Mouse (Mus musculus): ENCODE data around the gene Mup7. TPM values are rescaled to one million over a fixed set of nuclear protein-coding genes. Genes with fewer than 3 reads are reported as not detected.
"Not testable (repeated sequence)": the region's sequence is repeated elsewhere in the genome, so short reads cannot be mapped to it uniquely, and the experiment has no call there.

Mup7 gene
- not detected in 2 replicates for polyA plus RNA-seq (2015; fragmentation: Nextera tagmentation; extraction: Ambion mirVana)

GRCm38 (mm10) chr4:60070375-60070774, at the start of gene Mup7:
TSS of gene Mup7 (minus strand) at chr4:60070475.
- H3K4me1 ChIP-seq; ATAC-seq (ENCODE audit: low FRiP score); H3K27me3 ChIP-seq (replicated peaks); H3K4me3 ChIP-seq (replicated peaks); H3K27ac ChIP-seq (replicated peaks); H3K36me3 ChIP-seq; H3K9ac ChIP-seq (replicated peaks); H3K9me3 ChIP-seq (replicated peaks); H3K4me2 ChIP-seq: not testable (repeated sequence)
- 75% methylated on average over 2 of the region's 2 CpGs for WGBS

DNA sequence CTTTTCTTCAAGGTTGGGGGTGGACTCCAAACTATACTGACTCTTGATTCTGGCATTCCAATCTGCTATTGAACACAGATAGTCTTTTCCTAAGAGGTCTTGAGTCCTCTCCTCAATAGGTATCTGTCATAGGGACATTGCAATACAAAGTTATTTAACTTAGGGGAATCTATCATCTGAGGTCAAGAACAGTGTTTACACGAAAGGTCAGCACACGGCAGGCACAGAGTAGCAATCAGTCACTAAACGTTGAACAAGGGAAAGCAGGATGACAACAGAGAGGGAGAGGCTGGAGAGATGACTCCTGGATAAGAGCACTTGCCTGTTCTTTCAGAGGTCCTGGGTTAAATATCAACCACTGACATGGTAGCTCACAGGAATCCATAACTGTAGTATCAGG, 9.6 kb upstream of the Mup7 start:
- ATAC-seq (ENCODE audit: low FRiP score); H3K4me1 ChIP-seq: not testable (repeated sequence)
- 77% methylated on average over 3 of the region's 3 CpGs for WGBS

GRCm38 (mm10) chr4:60029334-60030111, 40.8 kb downstream of the Mup7 start:
- not testable (repeated sequence) for H3K36me3 ChIP-seq; H3K9me3 ChIP-seq (replicated peaks); H3K4me3 ChIP-seq (replicated peaks); H3K27me3 ChIP-seq (replicated peaks); H3K4me1 ChIP-seq; H3K9ac ChIP-seq (replicated peaks); H3K27ac ChIP-seq (replicated peaks); H3K4me2 ChIP-seq
- peak; percentile 45; the same call in 1 of the 2 replicates for ATAC-seq (ENCODE audit: low FRiP score)
- WGBS = 52% methylated on average over 13 of the region's 13 CpGs

More for the DNA sequence above, 9.6 kb upstream of the Mup7 start:
- not testable (repeated sequence) for H3K27me3 ChIP-seq (replicated peaks); H3K36me3 ChIP-seq; H3K4me2 ChIP-seq; H3K27ac ChIP-seq (replicated peaks); H3K4me3 ChIP-seq (replicated peaks); H3K9me3 ChIP-seq (replicated peaks); H3K9ac ChIP-seq (replicated peaks)

DNA sequence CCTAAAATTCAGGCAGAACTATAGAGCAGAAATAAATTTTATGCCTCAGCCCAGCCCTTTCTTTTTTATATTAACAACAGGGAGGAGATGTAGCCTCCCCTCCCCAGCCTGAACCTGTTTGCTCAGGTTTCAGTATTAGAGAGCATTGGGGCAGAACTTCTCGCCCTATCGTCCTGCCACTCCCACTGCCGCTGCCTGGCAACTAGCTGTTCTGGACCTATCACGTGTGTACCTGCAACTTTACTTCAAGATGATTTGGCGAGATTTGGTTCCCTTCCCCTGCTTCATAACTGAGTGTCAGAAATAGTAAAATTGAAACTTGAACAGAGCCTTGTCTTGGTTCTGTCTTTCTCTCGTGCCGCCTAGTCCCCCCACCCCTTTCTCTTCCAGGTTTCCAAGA, 50.1 kb downstream of the Mup7 start:
- not testable (repeated sequence) for H3K9me3 ChIP-seq (replicated peaks); H3K4me2 ChIP-seq; H3K4me3 ChIP-seq (replicated peaks); ATAC-seq (ENCODE audit: low FRiP score); H3K4me1 ChIP-seq; H3K27me3 ChIP-seq (replicated peaks); H3K27ac ChIP-seq (replicated peaks); H3K36me3 ChIP-seq; H3K9ac ChIP-seq (replicated peaks)
- WGBS = 95% methylated on average over 7 of the region's 7 CpGs

Other genes starting within 250 kb of the Mup7 start
- gene Slc46a2, start 155.4 kb downstream of the Mup7 start, polyA plus RNA-seq (2015; fragmentation: Nextera tagmentation; extraction: Ambion mirVana) = 0.09 and 21.1 TPM in 2 replicates
- not detected in 2 replicates for gene Mup4, start 109.8 kb downstream of the Mup7 start, polyA plus RNA-seq (2015; fragmentation: Nextera tagmentation; extraction: Ambion mirVana)
- gene Mup6, start 106.2 kb downstream of the Mup7 start, polyA plus RNA-seq (2015; fragmentation: Nextera tagmentation; extraction: Ambion mirVana) = not detected in 2 replicates
- gene Mup2, start 83.8 kb upstream of the Mup7 start, polyA plus RNA-seq (2015; fragmentation: Nextera tagmentation; extraction: Ambion mirVana) = not detected in 2 replicates
- gene Mup8, start 152.1 kb upstream of the Mup7 start, polyA plus RNA-seq (2015; fragmentation: Nextera tagmentation; extraction: Ambion mirVana) = not detected in 2 replicates